Comparison of ENCODE assay signal across 8 mouse cellular contexts in the genomic region with DNA sequence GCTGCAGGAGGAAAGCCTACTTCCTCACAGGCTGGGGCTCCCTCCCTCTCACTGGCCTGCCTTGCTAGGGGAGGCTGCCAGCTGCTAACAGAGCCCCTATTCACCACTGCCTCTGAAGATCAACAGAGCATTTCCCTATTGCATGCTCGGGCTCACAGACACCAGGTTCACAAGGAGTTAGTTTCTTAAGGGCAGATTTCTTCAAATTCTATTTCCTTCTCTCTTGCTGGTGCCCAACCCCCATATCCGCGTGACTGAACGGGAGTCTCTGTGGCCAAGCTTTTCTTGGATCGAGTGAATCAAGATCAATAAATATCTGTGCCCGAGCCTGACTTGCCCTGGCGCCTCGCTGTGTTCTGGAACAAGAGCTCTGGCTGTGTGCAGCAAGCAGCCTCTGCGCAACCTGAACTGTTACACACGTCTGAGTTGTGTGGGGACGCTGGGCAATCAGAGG.
DNase-seq lines count a peak whose midpoint lies in the region; ATAC-seq and TF ChIP-seq lines count a peak whose summit lies in the region.

No protein-coding gene starts in this region.

- peak overlapping the region; percentile 2; the same call in 1 of the 2 replicates for H3K27ac ChIP-seq in kidney, embryonic 16.5 days (ENCODE audit: low read length)
- H3K27ac ChIP-seq in embryonic facial prominence, embryonic 14.5 days (replicated peaks; ENCODE audit: low read depth, low read length): peak overlapping the region; percentile 67
- peak overlapping the region; percentile 58; the same call in 1 of the 2 replicates for H3K27ac ChIP-seq in hindbrain, postnatal 0 days
- H3K27ac ChIP-seq in midbrain, embryonic 11.5 days (ENCODE audit: low read depth, low read length): no peak overlapping the region

- no peak overlapping the region for H3K4me3 ChIP-seq in kidney, embryonic 16.5 days (ENCODE audit: low read length)
- no peak overlapping the region for H3K4me3 ChIP-seq in embryonic facial prominence, embryonic 14.5 days (ENCODE audit: low read depth, low read length)
- no peak overlapping the region for H3K4me3 ChIP-seq in hindbrain, postnatal 0 days (ENCODE audit: low read length)
- no peak overlapping the region for H3K4me3 ChIP-seq in midbrain, embryonic 11.5 days (ENCODE audit: low read depth, low read length)

- no peaks in the 10 kb centered on the region for H3K9me3 ChIP-seq in kidney, embryonic 16.5 days (ENCODE audit: low read length)
- no peaks in the 10 kb centered on the region for H3K9me3 ChIP-seq in embryonic facial prominence, embryonic 14.5 days (ENCODE audit: control insufficient read depth, low read length)
- no peaks in the 10 kb centered on the region for H3K9me3 ChIP-seq in hindbrain, postnatal 0 days (ENCODE audit: low read length)
- no peaks in the 10 kb centered on the region for H3K9me3 ChIP-seq in midbrain, embryonic 11.5 days (ENCODE audit: control insufficient read depth, low read length)

- 20% methylated on average over 11 of the region's 11 CpGs for WGBS in kidney, embryonic 16.5 days
- 21% methylated on average over 11 of the region's 11 CpGs for WGBS in embryonic facial prominence, embryonic 14.5 days
- WGBS in hindbrain, postnatal 0 days: 16% methylated on average over 11 of the region's 11 CpGs
- WGBS in midbrain, embryonic 11.5 days: 44% methylated on average over 11 of the region's 11 CpGs

- peak overlapping the region; percentile 11; the same call in 1 of the 2 replicates for H3K4me2 ChIP-seq in kidney, embryonic 16.5 days (replicated peaks; ENCODE audit: low read depth, low read length)
- H3K4me2 ChIP-seq in embryonic facial prominence, embryonic 14.5 days (ENCODE audit: low read depth, low read length): 0 out of 2 replicates have a peak overlapping the region, but pooled peaks have one; percentile 19
- H3K4me2 ChIP-seq in hindbrain, postnatal 0 days (ENCODE audit: low read depth, low read length): peak overlapping the region; percentile 33; the same call in 1 of the 2 replicates
- H3K4me2 ChIP-seq in midbrain, embryonic 11.5 days: no peak overlapping the region

- no peaks in the 10 kb centered on the region for H3K27me3 ChIP-seq in kidney, embryonic 16.5 days (ENCODE audit: insufficient read depth, low read length)
- H3K27me3 ChIP-seq in embryonic facial prominence, embryonic 14.5 days (replicated peaks; ENCODE audit: control insufficient read depth, insufficient read depth, low read length): no peaks in the 10 kb centered on the region
- H3K27me3 ChIP-seq in hindbrain, postnatal 0 days (ENCODE audit: insufficient read depth, low read length): no peaks in the 10 kb centered on the region
- H3K27me3 ChIP-seq in midbrain, embryonic 11.5 days (ENCODE audit: control insufficient read depth, insufficient read depth, low read length): no peaks in the 10 kb centered on the region

- no peaks in the 10 kb centered on the region for H3K36me3 ChIP-seq in kidney, embryonic 16.5 days (ENCODE audit: insufficient read depth, low read length)
- no peaks in the 10 kb centered on the region for H3K36me3 ChIP-seq in embryonic facial prominence, embryonic 14.5 days (ENCODE audit: control insufficient read depth, insufficient read depth, low read length)
- H3K36me3 ChIP-seq in hindbrain, postnatal 0 days (ENCODE audit: insufficient read depth, low read length): no peaks in the 10 kb centered on the region
- H3K36me3 ChIP-seq in midbrain, embryonic 11.5 days (ENCODE audit: control insufficient read depth, insufficient read depth, low read length): no peaks in the 10 kb centered on the region

- ATAC-seq in kidney, embryonic 16.5 days (ENCODE audit: low FRiP score, low TSS enrichment): peak; percentile 61; the same call in 1 of the 2 replicates
- ATAC-seq in embryonic facial prominence, embryonic 14.5 days (ENCODE audit: low read depth): peak; percentile 90
- ATAC-seq in hindbrain, postnatal 0 days: peak; percentile 89
- no peak for ATAC-seq in midbrain, embryonic 11.5 days (ENCODE audit: low FRiP score)
- ATAC-seq in CD4-positive, CD25-positive, alpha-beta regulatory T cell, adult 4 months: no peak

- 0 out of 2 replicates have a peak overlapping the region, but pooled peaks have one; percentile 12 for H3K9ac ChIP-seq in kidney, embryonic 16.5 days (replicated peaks; ENCODE audit: low read length)
- no peak overlapping the region for H3K9ac ChIP-seq in embryonic facial prominence, embryonic 14.5 days (ENCODE audit: low read depth, low read length)
- H3K9ac ChIP-seq in hindbrain, postnatal 0 days (replicated peaks; ENCODE audit: low read length): no peak overlapping the region; the same call in 1 of the 2 replicates
- H3K9ac ChIP-seq in midbrain, embryonic 11.5 days (ENCODE audit: low read length): no peak overlapping the region

- no peak for TF ChIP-seq CTCF in hindbrain, postnatal 0 days (IDR thresholded peaks at IDR 0.05; ENCODE audit: low read depth)

- peaks cover 8% of the 10 kb centered on the region; the same call in 1 of the 2 replicates for H3K4me1 ChIP-seq in kidney, embryonic 16.5 days (ENCODE audit: insufficient read depth, low read length)
- H3K4me1 ChIP-seq in embryonic facial prominence, embryonic 14.5 days (ENCODE audit: control insufficient read depth, insufficient read depth, low read length): peaks cover 10% of the 10 kb centered on the region
- peaks cover 13% of the 10 kb centered on the region for H3K4me1 ChIP-seq in hindbrain, postnatal 0 days (ENCODE audit: insufficient read depth, low read length)
- no peaks in the 10 kb centered on the region for H3K4me1 ChIP-seq in midbrain, embryonic 11.5 days (ENCODE audit: control insufficient read depth, insufficient read depth, low read length)

- DNase-seq in kidney, adult 11 months: no peak
- DNase-seq in embryonic facial prominence, embryonic 14.5 days (ENCODE audit: low spot score): peak; percentile 86
- peak; percentile 65 for DNase-seq in hindbrain, postnatal 0 days (ENCODE audit: low spot score)
- peak; percentile 86 for DNase-seq in midbrain, embryonic 11.5 days (ENCODE audit: low spot score, missing footprints)
- DNase-seq in ovary, adult 18-20 months (ENCODE audit: low spot score): no peak
- no peak for DNase-seq in ovary, postnatal 36 days (ENCODE audit: low spot score)

Comparison
In these comparisons a context has a peak if more than half of its experiments do, and no peak if none do; other contexts are left out.
1. ATAC-seq: peak in kidney, embryonic 16.5 days (single experiment), embryonic facial prominence, embryonic 14.5 days (single experiment) and hindbrain, postnatal 0 days (single experiment); none in midbrain, embryonic 11.5 days (single experiment) and CD4-positive, CD25-positive, alpha-beta regulatory T cell, adult 4 months (single experiment).
2. DNase-seq: peak in embryonic facial prominence, embryonic 14.5 days (single experiment), hindbrain, postnatal 0 days (single experiment) and midbrain, embryonic 11.5 days (single experiment); none in kidney, adult 11 months (single experiment), ovary, adult 18-20 months (single experiment) and ovary, postnatal 36 days (single experiment).